Mouse (Mus musculus) spleen, postnatal 4 days (tissue): ENCODE data around the gene Tnni3k.
A peak's percentile ranks its signal among the peaks of the same experiment; 100 is the strongest.

Experiments
- DNase-seq, 2 experiments: peaks; one replicate each; pipeline ENCODE4 v3.0.0; 2022; ENCODE audit warnings: low spot score in 2 of 2

Tnni3k gene

GRCm38 (mm10) chr3:155055231-155055916, at the start of gene Tnni3k:
TSS of gene Tnni3k (minus strand) at chr3:155055407.
- DNase-seq: no peak

- no peak for DNase-seq
Measured at GRCm38 (mm10) chr3:155099266-155099665, 44.1 kb upstream of the Tnni3k start.

- peak; percentile 74 to 83 for DNase-seq
Measured at GRCm38 (mm10) chr3:155093116-155093956, 38.1 kb upstream of the Tnni3k start, which contains the start of the genes Fpgt and Lrriq3. TSS of gene Fpgt (minus strand) at chr3:155093403. TSS of gene Lrriq3 (plus strand) at chr3:155093434.

- DNase-seq: no peak
Measured at GRCm38 (mm10) chr3:155092081-155092480, 36.9 kb upstream of the Tnni3k start.

- no peak for DNase-seq
Measured at GRCm38 (mm10) chr3:155077908-155078307, 22.7 kb upstream of the Tnni3k start.

GRCm38 (mm10) chr3:155059449-155059822, 4.2 kb upstream of the Tnni3k start:
- DNase-seq: no peak

- no peak for DNase-seq
Measured at GRCm38 (mm10) chr3:155058800-155059448, 3.7 kb upstream of the Tnni3k start.

- no peak for DNase-seq
Measured at GRCm38 (mm10) chr3:155057566-155057965, 2.4 kb upstream of the Tnni3k start.

- no peak for DNase-seq
Measured at GRCm38 (mm10) chr3:155056606-155057005, 1.4 kb upstream of the Tnni3k start.

GRCm38 (mm10) chr3:155053189-155053588, 2.0 kb downstream of the Tnni3k start:
- no peak for DNase-seq

- DNase-seq: no peak
Measured at GRCm38 (mm10) chr3:155052021-155052420, 3.2 kb downstream of the Tnni3k start.

GRCm38 (mm10) chr3:155039012-155039836, 16.0 kb downstream of the Tnni3k start:
- DNase-seq: peak in 1 of 2 experiments; percentile 45

- no peak for DNase-seq
Measured at GRCm38 (mm10) chr3:155034323-155034722, 20.9 kb downstream of the Tnni3k start.

- DNase-seq: no peak
Measured at GRCm38 (mm10) chr3:155030200-155030599, 25.0 kb downstream of the Tnni3k start.

GRCm38 (mm10) chr3:155002781-155003180, 52.4 kb downstream of the Tnni3k start:
- DNase-seq: no peak

- no peak for DNase-seq
Measured at GRCm38 (mm10) chr3:155001056-155001455, 54.2 kb downstream of the Tnni3k start.

- DNase-seq: no peak
Measured at GRCm38 (mm10) chr3:154992678-154993077, 62.5 kb downstream of the Tnni3k start.

- DNase-seq: no peak
Measured at GRCm38 (mm10) chr3:154979101-154979500, 76.1 kb downstream of the Tnni3k start.

- no peak for DNase-seq
Measured at GRCm38 (mm10) chr3:154971626-154972025, 83.6 kb downstream of the Tnni3k start.

GRCm38 (mm10) chr3:154970981-154971380, 84.2 kb downstream of the Tnni3k start:
- no peak for DNase-seq

GRCm38 (mm10) chr3:154961284-154961683, 93.9 kb downstream of the Tnni3k start:
- no peak for DNase-seq
